Mouse (Mus musculus) MEL (cell line): ENCODE results near the gene Atp8a1. TPM values are rescaled to one million over a fixed set of nuclear protein-coding genes. Genes with fewer than 3 reads are reported as not detected.
A peak's percentile ranks its signal among the peaks of the same experiment; 100 is the strongest.

Experiments used
- DNase-seq: peaks from one replicate; pipeline ENCODE4 v3.0.0; 2011; ENCODE audit warnings: low read depth, low spot score
- H3K27ac ChIP-seq: 2 replicates; pipeline ENCODE4 v1.5.1; 2012; ENCODE audit warnings: low read depth, mild to moderate bottlenecking, control low read depth, low read length, moderate library complexity; ENCODE audit not compliant: control insufficient read depth
- H3K27me3 ChIP-seq, 2 experiments: fragments of 150-350 bp in 1 of 2; sonication (generic) in 1 of 2; 2 replicates each; pipeline ENCODE4 v1.6.1; 2012; ENCODE audit warnings: low read length in 2 of 2, mild to moderate bottlenecking in 2 of 2, improper control_type of control experiment in 1 of 2, moderate library complexity in 1 of 2; ENCODE audit not compliant: insufficient read depth in 2 of 2, control insufficient read depth in 1 of 2
- H3K36me3 ChIP-seq, 2 experiments: 2 replicates each; pipeline ENCODE4 v1.6.1; 2012 to 2014; ENCODE audit warnings: low read length in 2 of 2, improper control_type of control experiment in 1 of 2, inconsistent platforms in 1 of 2, mild to moderate bottlenecking in 1 of 2; ENCODE audit not compliant: insufficient read depth in 2 of 2, control insufficient read depth in 1 of 2
- H3K4me1 ChIP-seq, 2 experiments: fragments of 150-350 bp in 1 of 2; sonication (generic) in 1 of 2; 2 replicates each; pipeline ENCODE4 v1.6.1; 2012; ENCODE audit warnings: low read length in 2 of 2, improper control_type of control experiment in 1 of 2, mild to moderate bottlenecking in 1 of 2; ENCODE audit not compliant: insufficient read depth in 2 of 2, control insufficient read depth in 1 of 2
- H3K4me3 ChIP-seq, 2 experiments: fragments of 150-350 bp in 1 of 2; sonication (generic) in 1 of 2; 2 replicates each; pipeline ENCODE4 v1.5.1; 2012; ENCODE audit warnings: low read depth in 2 of 2, low read length in 2 of 2, mild to moderate bottlenecking in 2 of 2, moderate library complexity in 2 of 2, control low read depth in 1 of 2, improper control_type of control experiment in 1 of 2; ENCODE audit not compliant: control insufficient read depth in 1 of 2, insufficient read depth in 1 of 2
- H3K79me2 ChIP-seq: 2 replicates; pipeline ENCODE4 v1.6.1; 2012; ENCODE audit warnings: mild to moderate bottlenecking, low read length, moderate library complexity; ENCODE audit not compliant: control insufficient read depth, poor library complexity, insufficient read depth
- H3K9ac ChIP-seq: 2 replicates; pipeline ENCODE4 v1.6.1; 2012; ENCODE audit warnings: low read depth, mild to moderate bottlenecking, control low read depth, low read length, moderate library complexity; ENCODE audit not compliant: control insufficient read depth, poor library complexity, severe bottlenecking
- H3K9me3 ChIP-seq: fragments of 150-350 bp; sonication (generic); replicated peaks from 2 replicates; pipeline ENCODE4 v1.6.1; 2012; ENCODE audit warnings: mild to moderate bottlenecking, low read length, improper control_type of control experiment, moderate library complexity; ENCODE audit not compliant: insufficient read depth
- BHLHE40 ChIP-seq: IDR thresholded peaks from 2 replicates; pipeline ENCODE4 v1.6.1; 2012; ENCODE audit warnings: low read depth, mild to moderate bottlenecking, inconsistent platforms, low read length, improper control_type of control experiment, borderline replicate concordance
- CHD1 ChIP-seq: IDR thresholded peaks from 2 replicates; pipeline ENCODE4 v1.6.1; 2012; ENCODE audit warnings: low read depth, mild to moderate bottlenecking, inconsistent platforms, low read length, improper control_type of control experiment
- CTCF ChIP-seq, 3 experiments: IDR thresholded peaks in 2 of 3; conservative IDR thresholded peaks in 1 of 3; 2 replicates each; pipeline ENCODE4 v1.5.1; 2011 to 2012; ENCODE audit warnings: low read length in 3 of 3, low read depth in 2 of 3, mild to moderate bottlenecking in 2 of 3, improper control_type of control experiment in 1 of 3, inconsistent platforms in 1 of 3, mixed read lengths in 1 of 3, moderate library complexity in 1 of 3; ENCODE audit not compliant: control insufficient read depth in 1 of 3, insufficient read depth in 1 of 3, poor library complexity in 1 of 3, severe bottlenecking in 1 of 3
- E2F4 ChIP-seq: IDR thresholded peaks from 2 replicates; pipeline ENCODE4 v1.6.1; 2011; ENCODE audit warnings: low read depth, low read length, improper control_type of control experiment, borderline replicate concordance
- ELF1 ChIP-seq: IDR thresholded peaks from 2 replicates; pipeline ENCODE4 v1.6.1; 2014; ENCODE audit warnings: low read depth, mild to moderate bottlenecking, inconsistent platforms, low read length, improper control_type of control experiment, moderate library complexity
- EP300 ChIP-seq, 2 experiments: IDR thresholded peaks; 2 replicates each; pipeline ENCODE4 v1.6.1; 2011; ENCODE audit warnings: improper control_type of control experiment in 2 of 2, low read length in 2 of 2, low read depth in 1 of 2, mild to moderate bottlenecking in 1 of 2
- ETS1 ChIP-seq: IDR thresholded peaks from 2 replicates; pipeline ENCODE4 v1.6.1; 2012; ENCODE audit warnings: low read depth, mild to moderate bottlenecking, inconsistent platforms, low read length, improper control_type of control experiment, moderate library complexity
- GABPA ChIP-seq: IDR thresholded peaks from 2 replicates; pipeline ENCODE4 v1.6.1; 2012; ENCODE audit warnings: low read depth, mild to moderate bottlenecking, inconsistent platforms, low read length, improper control_type of control experiment, moderate library complexity
- GATA1 ChIP-seq: IDR thresholded peaks from 2 replicates; pipeline ENCODE4 v1.6.1; 2011; ENCODE audit warnings: low read depth, low read length, improper control_type of control experiment
- JUND ChIP-seq: IDR thresholded peaks from 2 replicates; pipeline ENCODE4 v1.6.1; 2011; ENCODE audit warnings: low read depth, mild to moderate bottlenecking, improper control_type of control experiment, low read length
- MAZ ChIP-seq: IDR thresholded peaks from 2 replicates; pipeline ENCODE4 v1.6.1; 2012; ENCODE audit warnings: low read depth, mild to moderate bottlenecking, inconsistent platforms, low read length, improper control_type of control experiment
- MXI1 ChIP-seq: IDR thresholded peaks from 2 replicates; pipeline ENCODE4 v1.6.1; 2011; ENCODE audit warnings: mild to moderate bottlenecking, low read depth, low read length, improper control_type of control experiment
- MYC ChIP-seq: IDR thresholded peaks from 2 replicates; pipeline ENCODE4 v1.6.1; 2011; ENCODE audit warnings: low read depth, mild to moderate bottlenecking, low read length, improper control_type of control experiment, moderate library complexity
- NELFE ChIP-seq: IDR thresholded peaks from 2 replicates; pipeline ENCODE4 v1.6.1; 2011; ENCODE audit warnings: low read depth, low read length, improper control_type of control experiment
- POLR2AphosphoS5 ChIP-seq: IDR thresholded peaks from 2 replicates; pipeline ENCODE4 v1.6.1; 2012; ENCODE audit warnings: low read depth, borderline replicate concordance, mild to moderate bottlenecking, inconsistent platforms, low read length, moderate library complexity, mixed read lengths
- RAD21 ChIP-seq: IDR thresholded peaks from 2 replicates; pipeline ENCODE4 v1.6.1; 2011; ENCODE audit warnings: mild to moderate bottlenecking, low read depth, low read length, improper control_type of control experiment
- TAL1 ChIP-seq: IDR thresholded peaks from 2 replicates; pipeline ENCODE4 v1.6.1; 2012; ENCODE audit warnings: mild to moderate bottlenecking, inconsistent platforms, low read length, moderate library complexity, mixed read lengths
- TBP ChIP-seq: IDR thresholded peaks from 2 replicates; pipeline ENCODE4 v1.8.0; 2011; ENCODE audit warnings: low read depth, low read length, improper control_type of control experiment
- UBTF ChIP-seq: IDR thresholded peaks from 2 replicates; pipeline ENCODE4 v1.6.1; 2012; ENCODE audit warnings: low read depth, mild to moderate bottlenecking, inconsistent platforms, low read length, improper control_type of control experiment, moderate library complexity, borderline replicate concordance; ENCODE audit not compliant: insufficient read depth
- USF1 ChIP-seq: IDR thresholded peaks from 2 replicates; pipeline ENCODE4 v1.6.1; 2014; ENCODE audit warnings: low read depth, mild to moderate bottlenecking, inconsistent platforms, low read length, improper control_type of control experiment, moderate library complexity
- USF2 ChIP-seq, 2 experiments: IDR thresholded peaks; 2 replicates each; pipeline ENCODE4 v1.6.1; 2011 to 2012; ENCODE audit warnings: improper control_type of control experiment in 2 of 2, low read length in 2 of 2, borderline replicate concordance in 1 of 2, inconsistent platforms in 1 of 2, low read depth in 1 of 2, mild to moderate bottlenecking in 1 of 2; ENCODE audit not compliant: insufficient read depth in 1 of 2
- ZMIZ1 ChIP-seq: IDR thresholded peaks from 2 replicates; pipeline ENCODE4 v1.6.1; 2012; ENCODE audit warnings: low read depth, mild to moderate bottlenecking, inconsistent platforms, low read length, improper control_type of control experiment, moderate library complexity
- polyA plus RNA-seq, 2 experiments: library from polyadenylated mRNA; stranded (reverse) in 1 of 2; unstranded in 1 of 2; fragments of >175 nt in 1 of 2; fragments of >200 nt in 1 of 2; gene quantifications; 2 replicates each; pipeline versions ENCODE4 v1.2.1 to v1.2.4; 2012; ENCODE audit warnings: low replicate concordance in 2 of 2, low read depth in 1 of 2; ENCODE audit not compliant: insufficient read length in 2 of 2, insufficient read depth in 1 of 2, missing spikeins in 1 of 2
- total RNA-seq: library from RNA; depleted of rRNA; stranded (reverse); fragments of 300-350 nt; gene quantifications from 2 replicates; pipeline ENCODE4 v1.2.3, GENCODE M21; 2012

Gene Atp8a1
- total and polyA plus RNA-seq, 3 experiments, result 18.2 to 22.1 TPM; not detected in 1

GRCm38 (mm10) chr5:67621230-67621629 is 226.0 kb downstream of the Atp8a1 start:
- no peaks in the 10 kb centered on the region; a peak in 1 of 4 replicates for H3K4me1 ChIP-seq

GRCm38 (mm10) chr5:67609520-67609837 is 237.8 kb downstream of the Atp8a1 start:
- TF ChIP-seq ETS1, result no peak
- no peak for TF ChIP-seq MAZ
- no peak for TF ChIP-seq MXI1
- TF ChIP-seq MYC, result no peak
- TF ChIP-seq RAD21, result no peak
- TF ChIP-seq CTCF (IDR thresholded peaks at IDR 0.05 in 2 of 3, conservative IDR thresholded peaks at IDR 0.05 in 1 of 3; ENCODE audit: control insufficient read depth in 1 of 3, insufficient read depth in 1 of 3, low read depth in 2 of 3, low read length in 3 of 3, poor library complexity in 1 of 3, severe bottlenecking in 1 of 3), result no peak
- no peak for TF ChIP-seq POLR2AphosphoS5
- no peak for TF ChIP-seq NELFE
- TF ChIP-seq USF1, result no peak
- no peak for TF ChIP-seq UBTF
- TF ChIP-seq EP300 (IDR thresholded peaks at IDR 0.05; ENCODE audit: low read depth in 1 of 2, low read length in 2 of 2), result no peak
- no peak for TF ChIP-seq JUND
- TF ChIP-seq USF2 (IDR thresholded peaks at IDR 0.05; ENCODE audit: borderline replicate concordance in 1 of 2, insufficient read depth in 1 of 2, low read depth in 1 of 2, low read length in 2 of 2), result no peak
- no peak for TF ChIP-seq CHD1
- no peak for TF ChIP-seq E2F4
- no peak for TF ChIP-seq ZMIZ1
- TF ChIP-seq BHLHE40, result no peak
- no peak for TF ChIP-seq ELF1
- no peak for TF ChIP-seq TBP
- H3K4me3 ChIP-seq, result no peak overlapping the region
- DNase-seq, result no peak

More at GRCm38 (mm10) chr5:67621230-67621629, 226.0 kb downstream of the Atp8a1 start:
- no peak for TF ChIP-seq CHD1
- peak; percentile 84 for TF ChIP-seq GATA1
- TF ChIP-seq TAL1, result no peak
- TF ChIP-seq EP300 (IDR thresholded peaks at IDR 0.05; ENCODE audit: low read depth in 1 of 2, low read length in 2 of 2), result peak; percentile 49 to 56; a peak in 3 of 4 replicates
- no peak for TF ChIP-seq GABPA
- DNase-seq, result peak; percentile 46
- H3K27me3 ChIP-seq, result no peaks in the 10 kb centered on the region
- no peaks in the 10 kb centered on the region for H3K79me2 ChIP-seq
- H3K9ac ChIP-seq, result no peak overlapping the region
- H3K36me3 ChIP-seq, result peaks cover 4 to 10% of the 10 kb centered on the region in 2 experiments; a peak in 3 of 4 replicates
- H3K9me3 ChIP-seq, result no peaks in the 10 kb centered on the region
- no peak overlapping the region for H3K27ac ChIP-seq
- H3K4me3 ChIP-seq, result no peak overlapping the region

More at GRCm38 (mm10) chr5:67609520-67609837, 237.8 kb downstream of the Atp8a1 start:
- H3K9me3 ChIP-seq, result no peaks in the 10 kb centered on the region
- H3K27ac ChIP-seq, result no peak overlapping the region
- no peaks in the 10 kb centered on the region for H3K36me3 ChIP-seq
- no peak overlapping the region for H3K9ac ChIP-seq
- no peaks in the 10 kb centered on the region for H3K79me2 ChIP-seq
- H3K27me3 ChIP-seq, result no peaks in the 10 kb centered on the region
- no peaks in the 10 kb centered on the region for H3K4me1 ChIP-seq
